Mouse (Mus musculus) stomach, embryonic 15.5 days (tissue): Measurements from ENCODE around the gene Dgkz. TPM values are rescaled to one million over a fixed set of nuclear protein-coding genes. Genes with fewer than 3 reads are reported as not detected.

Source experiments
- ATAC-seq: fragments of 200-750 bp; cut with Nextera tagmentation; 2 replicates; pipeline ENCODE4 v1.8.0; 2017; ENCODE audit warnings: low read depth, moderate number of reproducible peaks, moderate TSS enrichment; ENCODE audit not compliant: insufficient read depth, low FRiP score
- H3K27ac ChIP-seq: fragments of 300-500 bp; sonication (generic); 2 replicates; pipeline ENCODE4 v1.5.1; 2015; ENCODE audit warnings: mild to moderate bottlenecking, inconsistent platforms
- H3K27me3 ChIP-seq: fragments of 300-500 bp; sonication (generic); replicated peaks from 2 replicates; pipeline ENCODE4 v1.6.1; 2015; ENCODE audit warnings: inconsistent platforms
- H3K36me3 ChIP-seq: fragments of 300-500 bp; sonication (generic); 2 replicates; pipeline ENCODE4 v1.6.1; 2015; ENCODE audit warnings: inconsistent platforms
- H3K4me1 ChIP-seq: fragments of 300-500 bp; sonication (generic); 2 replicates; pipeline ENCODE4 v1.6.1; 2015; ENCODE audit warnings: inconsistent platforms
- H3K4me2 ChIP-seq: fragments of 300-500 bp; sonication (generic); 2 replicates; pipeline ENCODE4 v1.6.1; 2015; ENCODE audit warnings: mild to moderate bottlenecking, inconsistent platforms
- H3K4me3 ChIP-seq: fragments of 300-500 bp; sonication (generic); replicated peaks from 2 replicates; pipeline ENCODE4 v1.5.1; 2015; ENCODE audit warnings: inconsistent platforms
- H3K9ac ChIP-seq: fragments of 300-500 bp; sonication (generic); 2 replicates; pipeline ENCODE4 v1.6.1; 2015; ENCODE audit warnings: inconsistent platforms
- H3K9me3 ChIP-seq: fragments of 300-500 bp; sonication (generic); 2 replicates; pipeline ENCODE4 v1.6.1; 2016; ENCODE audit warnings: inconsistent platforms
- WGBS: fragments of 180-500 bp; shearing (Covaris S2); methylation state at CpG from one replicate; pipeline ENCODE4 v1.1.7; 2015; 5-methylcytosine and 5-hydroxymethylcytosine counted together
- polyA plus RNA-seq: library from polyadenylated mRNA; unstranded; fragments of >200 nt; fragmentation: Nextera tagmentation; extraction: Ambion mirVana; gene quantifications from 2 replicates; pipeline ENCODE4 v1.2.1, GENCODE M21; 2015

Dgkz gene
- polyA plus RNA-seq, 1 experiment from 2014 or later, result 50.9 TPM

DNA sequence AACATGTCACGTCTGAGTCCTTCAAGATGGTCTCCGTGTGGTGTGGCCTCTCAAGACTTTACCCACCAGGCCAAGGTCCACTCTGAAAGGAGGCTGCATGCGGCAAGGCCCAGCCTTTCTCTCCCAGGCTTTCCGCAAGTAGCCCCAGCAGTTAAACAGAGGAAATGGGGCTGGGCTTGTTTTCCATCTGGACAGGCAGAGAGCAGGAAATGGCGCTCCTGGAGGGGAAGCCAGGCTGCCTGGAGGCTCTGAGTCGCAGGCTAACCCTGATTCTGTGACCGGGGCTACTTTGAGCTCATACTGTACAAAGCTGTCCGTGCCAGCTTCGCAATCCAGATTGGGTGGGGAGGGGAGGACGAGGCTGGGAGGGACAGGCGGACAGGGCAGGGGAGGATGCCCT is 7.7 kb downstream of the Dgkz start:
- Histone ChIP-seq H3K4me1 (peaks cover 25% of the 10 kb centered on the region), H3K4me3 (no peak overlapping the region), H3K9ac (no peak overlapping the region), H3K36me3 (no peaks in the 10 kb centered on the region), H3K9me3 (no peaks in the 10 kb centered on the region), H3K27me3 (no peaks in the 10 kb centered on the region), H3K4me2 (no peak overlapping the region), H3K27ac (peak overlapping the region; percentile 51)
- no peak for ATAC-seq
- WGBS, result 47% methylated on average over 11 of the region's 11 CpGs

DNA sequence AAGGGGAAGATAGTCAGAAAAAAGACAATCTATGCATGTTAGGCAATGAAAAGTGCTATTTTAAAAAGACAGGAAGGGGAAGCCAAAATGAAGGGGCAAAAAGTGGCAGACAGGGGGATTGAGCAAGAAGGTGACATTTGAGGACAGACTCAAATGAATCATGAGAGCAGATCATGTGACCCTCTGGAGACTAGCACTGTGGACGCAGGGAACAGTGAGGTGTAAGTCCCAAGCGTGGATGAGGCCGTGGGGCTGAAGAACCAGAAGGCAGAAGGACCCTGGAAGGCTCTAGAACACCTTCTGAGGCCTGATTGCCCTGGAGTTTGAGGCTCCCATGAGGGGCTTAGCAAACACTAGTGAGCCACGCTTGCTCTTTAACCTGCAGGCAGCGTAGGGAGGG is 9.3 kb downstream of the Dgkz start:
- H3K9ac ChIP-seq, result no peak overlapping the region
- H3K4me3 ChIP-seq, result no peak overlapping the region
- peaks cover 21% of the 10 kb centered on the region for H3K4me1 ChIP-seq
- no peaks in the 10 kb centered on the region for H3K9me3 ChIP-seq
- no peaks in the 10 kb centered on the region for H3K36me3 ChIP-seq
- no peak overlapping the region for H3K4me2 ChIP-seq
- no peak overlapping the region for H3K27ac ChIP-seq
- WGBS, result 81% methylated on average over 5 of the region's 5 CpGs
- H3K27me3 ChIP-seq, result no peaks in the 10 kb centered on the region
- no peak for ATAC-seq

DNA sequence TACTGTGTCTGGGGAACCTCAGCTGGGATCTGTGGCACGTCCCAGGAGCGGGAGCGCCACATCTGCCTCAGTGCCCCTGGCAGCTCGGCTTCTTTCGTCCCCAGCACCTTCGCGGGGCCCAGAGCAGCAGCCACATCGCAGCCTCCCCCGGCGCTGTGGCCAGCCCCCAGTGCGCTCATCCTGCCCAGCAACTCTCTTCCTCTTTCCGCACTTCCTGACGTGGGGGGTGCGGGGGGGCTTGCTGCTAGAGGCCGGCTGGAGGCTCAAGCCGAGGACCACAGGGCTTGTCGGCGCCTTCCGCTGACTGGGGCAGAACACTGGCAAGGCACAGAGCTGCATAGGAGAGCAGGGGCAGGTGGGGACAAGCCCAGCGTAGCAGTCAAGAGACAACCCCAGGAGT is 10.2 kb downstream of the Dgkz start:
- H3K27me3 ChIP-seq, result no peaks in the 10 kb centered on the region
- H3K27ac ChIP-seq, result peak overlapping the region; percentile 81
- peaks cover 19% of the 10 kb centered on the region for H3K4me1 ChIP-seq
- ATAC-seq, result no peak
- H3K4me3 ChIP-seq, result peak overlapping the region; percentile 33
- H3K4me2 ChIP-seq, result peak overlapping the region; percentile 49
- WGBS, result 22% methylated on average over 20 of the region's 20 CpGs
- no peaks in the 10 kb centered on the region for H3K9me3 ChIP-seq
- peak overlapping the region; percentile 16; the same call in 1 of the 2 replicates for H3K9ac ChIP-seq
- H3K36me3 ChIP-seq, result no peaks in the 10 kb centered on the region

GRCm38 (mm10) chr2:91964610-91965204 is 11.0 kb downstream of the Dgkz start:
- peak overlapping the region; percentile 81; the same call in 1 of the 2 replicates for H3K27ac ChIP-seq
- H3K9me3 ChIP-seq, result no peaks in the 10 kb centered on the region
- no peak for ATAC-seq
- no peaks in the 10 kb centered on the region for H3K27me3 ChIP-seq
- peak overlapping the region; percentile 16; the same call in 1 of the 2 replicates for H3K9ac ChIP-seq
- no peaks in the 10 kb centered on the region for H3K36me3 ChIP-seq
- H3K4me2 ChIP-seq, result peak overlapping the region; percentile 49
- peak overlapping the region; percentile 33 for H3K4me3 ChIP-seq
- 57% methylated on average over 3 of the region's 3 CpGs for WGBS
- peaks cover 24% of the 10 kb centered on the region for H3K4me1 ChIP-seq

DNA sequence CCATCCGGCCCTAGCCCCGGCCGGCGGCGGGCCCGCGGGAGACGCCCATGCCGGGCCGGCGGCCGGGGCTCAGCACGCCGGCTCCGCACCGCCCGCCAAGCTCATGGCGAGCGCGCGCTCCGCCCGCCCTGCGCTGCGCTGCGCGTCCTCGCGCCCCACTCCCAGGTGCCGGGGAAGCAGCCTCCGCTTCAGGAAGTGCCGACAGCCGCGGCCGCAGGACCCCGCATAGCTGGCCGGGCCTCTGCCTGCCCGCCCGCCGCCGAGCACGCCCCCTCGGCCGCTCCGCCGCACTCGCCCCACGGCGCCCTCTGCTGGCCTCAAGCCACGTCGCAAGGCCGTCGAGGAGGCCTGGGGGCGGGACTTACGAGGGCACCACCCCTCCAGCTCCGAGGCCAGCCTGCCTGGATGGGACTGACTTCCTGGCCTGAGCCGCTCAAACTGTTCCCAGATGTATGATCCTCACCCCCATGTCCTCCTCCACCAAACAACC is 12.2 kb downstream of the Dgkz start:
- H3K9me3 ChIP-seq, result no peaks in the 10 kb centered on the region
- peak overlapping the region; percentile 73 for H3K4me2 ChIP-seq
- H3K36me3 ChIP-seq, result no peaks in the 10 kb centered on the region
- peak; percentile 93 for ATAC-seq
- under 1% methylated on average over 56 of the region's 57 CpGs for WGBS
- H3K9ac ChIP-seq, result peak overlapping the region; percentile 77
- no peaks in the 10 kb centered on the region for H3K27me3 ChIP-seq
- H3K4me3 ChIP-seq, result peak overlapping the region; percentile 81
- H3K27ac ChIP-seq, result peak overlapping the region; percentile 80
- H3K4me1 ChIP-seq, result peaks cover 36% of the 10 kb centered on the region

DNA sequence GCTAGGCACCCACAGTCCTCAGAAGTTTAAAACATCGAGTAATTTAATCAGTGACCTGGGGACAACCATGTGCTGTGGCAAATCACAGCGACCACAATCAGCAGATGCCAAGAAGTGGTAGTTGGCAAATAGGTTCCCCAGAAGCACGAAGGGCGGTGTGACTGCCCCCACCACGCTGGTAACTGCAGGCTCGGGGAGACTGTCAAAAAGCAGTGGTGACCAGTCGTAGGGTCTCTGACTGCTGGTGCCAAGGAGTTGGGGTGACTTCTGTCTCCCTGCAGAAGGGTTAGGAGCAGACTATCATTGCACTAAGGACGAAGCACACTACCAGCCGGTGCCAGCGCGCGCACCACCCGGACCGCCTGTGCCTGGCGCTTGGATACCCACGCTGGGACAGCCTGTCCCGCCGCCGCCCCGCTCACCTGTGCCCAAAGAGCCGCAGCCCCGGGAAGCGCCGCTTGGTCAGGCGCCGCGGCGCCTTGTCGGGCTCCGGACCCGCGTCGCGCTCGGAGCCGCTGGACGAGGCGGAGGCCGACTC is 12.7 kb downstream of the Dgkz start:
- H3K4me2 ChIP-seq, result peak overlapping the region; percentile 73
- peaks cover 38% of the 10 kb centered on the region for H3K4me1 ChIP-seq
- ATAC-seq, result peak; percentile 2; the same call in 1 of the 2 replicates
- peak overlapping the region; percentile 77 for H3K9ac ChIP-seq
- no peaks in the 10 kb centered on the region for H3K9me3 ChIP-seq
- H3K27ac ChIP-seq, result peak overlapping the region; percentile 80
- WGBS, result under 1% methylated on average over 35 of the region's 39 CpGs
- peak overlapping the region; percentile 81 for H3K4me3 ChIP-seq
- H3K36me3 ChIP-seq, result no peaks in the 10 kb centered on the region
- H3K27me3 ChIP-seq, result no peaks in the 10 kb centered on the region

DNA sequence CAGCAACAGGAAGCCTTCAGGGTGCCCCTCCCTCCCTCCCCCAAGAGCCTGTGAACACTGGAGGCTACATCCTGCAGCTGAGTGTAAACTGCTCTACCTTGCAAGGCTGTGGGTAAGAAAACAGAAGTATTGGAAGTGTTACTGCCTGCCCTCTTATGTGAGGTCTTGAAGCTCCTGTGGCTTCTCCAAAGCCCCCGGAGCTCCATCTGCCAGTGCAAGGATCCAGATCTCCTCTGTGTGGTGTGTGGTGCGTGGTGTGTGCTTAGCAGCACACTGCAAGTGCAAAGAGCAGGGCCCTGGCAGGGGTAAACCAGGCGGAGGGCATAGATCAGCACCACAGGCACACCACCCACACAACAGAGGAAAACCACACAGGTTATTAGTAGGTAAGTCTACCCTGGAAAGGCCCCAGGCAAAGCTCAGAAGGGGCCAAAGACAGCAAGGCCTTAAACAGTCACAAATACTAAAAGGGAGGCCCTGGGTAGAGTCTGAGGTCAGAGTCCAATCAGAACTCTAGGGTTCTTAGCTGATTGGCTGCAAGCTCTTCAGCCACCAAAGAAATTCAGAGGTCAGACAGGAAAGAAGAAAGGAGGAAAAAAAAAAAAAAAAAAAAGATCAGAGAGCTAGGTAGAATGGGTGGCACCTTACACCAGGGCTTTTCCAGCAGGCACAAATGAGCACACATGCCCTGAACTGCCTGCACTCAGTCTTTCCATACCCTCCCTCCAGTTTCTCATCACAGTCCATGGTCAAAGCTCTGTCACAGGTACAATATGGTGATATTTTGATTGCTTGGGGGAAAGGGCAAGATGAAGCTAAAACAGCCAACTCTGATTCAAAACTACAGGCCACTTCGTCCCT is 13.5 kb downstream of the Dgkz start:
- Histone ChIP-seq H3K9me3 (no peaks in the 10 kb centered on the region), H3K4me2 (peak overlapping the region; percentile 73), H3K9ac (0 out of 2 replicates have a peak overlapping the region, but pooled peaks have one; percentile 6), H3K36me3 (no peaks in the 10 kb centered on the region), H3K4me3 (peak overlapping the region; percentile 81), H3K4me1 (peaks cover 46% of the 10 kb centered on the region), H3K27me3 (no peaks in the 10 kb centered on the region), H3K27ac (peak overlapping the region; percentile 82)
- WGBS, result 41% methylated on average over 4 of the region's 4 CpGs
- no peak for ATAC-seq

- 88% methylated on average over 5 of the region's 5 CpGs for WGBS
- Histone ChIP-seq H3K27me3 (no peaks in the 10 kb centered on the region), H3K4me3 (no peak overlapping the region), H3K36me3 (no peaks in the 10 kb centered on the region), H3K9ac (no peak overlapping the region), H3K4me1 (peaks cover 55% of the 10 kb centered on the region), H3K9me3 (no peaks in the 10 kb centered on the region), H3K27ac (no peak overlapping the region), H3K4me2 (no peak overlapping the region)
- no peak for ATAC-seq
Measured at GRCm38 (mm10) chr2:91960459-91960858, 15.2 kb downstream of the Dgkz start.

DNA sequence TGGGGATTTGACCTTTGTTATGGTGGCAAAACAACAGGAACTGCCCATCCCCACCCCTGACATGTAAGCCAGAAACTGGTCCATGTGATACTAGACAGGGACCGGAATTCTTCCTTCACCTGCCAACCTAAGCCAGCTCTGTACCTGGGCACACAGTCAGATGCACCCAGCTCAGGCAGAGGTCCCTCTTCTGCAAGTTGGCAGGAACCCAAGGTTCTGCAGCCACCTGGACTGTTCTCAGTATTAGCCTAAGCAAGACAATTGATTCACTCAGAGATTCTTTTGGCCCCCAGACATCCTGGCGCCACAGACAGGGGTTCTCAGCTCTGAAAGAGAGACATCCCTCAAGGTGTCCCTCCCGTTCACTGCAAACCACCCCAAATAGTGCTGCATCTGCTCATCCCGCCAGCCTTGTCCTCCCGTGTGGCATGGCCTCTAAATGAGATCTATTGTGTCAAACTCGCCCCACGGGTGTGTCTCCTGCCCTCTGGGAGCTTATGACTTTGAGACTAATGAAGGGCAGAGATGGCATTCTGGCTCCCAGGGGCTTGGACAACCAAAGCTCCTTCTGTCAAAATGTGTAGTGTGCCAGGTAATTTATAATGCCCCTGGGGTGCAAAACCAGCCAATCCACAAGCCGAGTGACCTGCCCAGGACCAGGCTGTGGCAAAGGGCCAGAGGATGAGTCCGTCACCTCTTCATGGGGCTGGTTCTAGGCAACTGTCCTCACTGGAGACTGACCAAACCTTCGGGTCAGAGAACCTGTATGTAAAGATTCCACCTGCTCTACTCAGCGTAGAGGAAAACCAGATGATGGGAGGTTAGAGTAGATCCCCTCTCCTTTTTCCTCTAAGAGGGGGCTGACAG is 15.9 kb downstream of the Dgkz start:
- no peak overlapping the region for H3K9ac ChIP-seq
- 75% methylated on average over 11 of the region's 11 CpGs for WGBS
- ATAC-seq, result no peak

DNA sequence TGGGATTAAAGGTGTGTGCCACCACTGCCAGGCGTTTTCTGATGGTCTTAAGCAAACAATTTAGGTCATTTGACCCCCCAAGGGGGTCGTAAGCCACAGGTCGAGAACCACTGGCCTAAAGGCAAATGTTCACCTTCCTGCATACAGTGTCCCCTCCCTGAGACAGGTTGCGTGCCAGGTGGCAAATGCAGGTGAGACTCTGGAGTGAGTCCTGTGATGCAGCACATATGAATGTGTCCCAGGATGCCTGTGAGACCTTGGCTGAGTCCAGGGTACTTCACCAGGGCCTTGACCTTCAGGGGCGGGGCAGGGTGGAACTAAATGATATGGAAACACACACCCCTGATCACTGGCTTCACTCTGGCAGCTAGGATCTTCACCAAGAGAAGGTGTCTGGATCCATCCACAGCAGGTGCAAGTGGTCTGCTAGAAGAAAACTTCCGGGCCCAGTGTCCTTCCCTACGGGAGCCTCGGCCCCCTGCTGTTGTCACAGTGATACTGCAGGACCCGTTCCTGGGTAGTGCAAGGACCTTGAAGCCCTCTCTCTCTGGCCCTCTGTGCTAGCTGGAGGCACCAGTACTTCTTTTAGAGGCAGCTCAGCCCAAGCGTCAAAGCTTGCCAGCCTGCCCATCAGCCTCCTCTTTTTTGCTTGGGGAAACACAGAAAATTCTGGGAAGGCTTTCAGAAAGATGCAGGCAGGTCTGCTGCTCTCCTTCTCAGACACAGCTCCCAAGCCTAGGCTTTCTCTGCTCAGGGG is 16.8 kb downstream of the Dgkz start:
- no peak overlapping the region for H3K4me2 ChIP-seq
- H3K4me1 ChIP-seq, result peaks cover 65% of the 10 kb centered on the region
- WGBS, result 43% methylated on average over 10 of the region's 10 CpGs
- no peaks in the 10 kb centered on the region for H3K9me3 ChIP-seq
- H3K9ac ChIP-seq, result no peak overlapping the region
- 0 out of 2 replicates have a peak overlapping the region, but pooled peaks have one; percentile 18 for H3K27ac ChIP-seq
- no peak overlapping the region for H3K4me3 ChIP-seq
- no peak for ATAC-seq
- no peaks in the 10 kb centered on the region for H3K36me3 ChIP-seq
- H3K27me3 ChIP-seq, result no peaks in the 10 kb centered on the region

More for the DNA sequence above, 15.9 kb downstream of the Dgkz start:
- H3K4me2 ChIP-seq, result no peak overlapping the region
- H3K36me3 ChIP-seq, result no peaks in the 10 kb centered on the region
- H3K27ac ChIP-seq, result 0 out of 2 replicates have a peak overlapping the region, but pooled peaks have one; percentile 18
- peaks cover 57% of the 10 kb centered on the region for H3K4me1 ChIP-seq
- H3K4me3 ChIP-seq, result no peak overlapping the region
- H3K27me3 ChIP-seq, result no peaks in the 10 kb centered on the region
- H3K9me3 ChIP-seq, result no peaks in the 10 kb centered on the region

GRCm38 (mm10) chr2:91958049-91958448 is 17.6 kb downstream of the Dgkz start:
- no peak overlapping the region for H3K4me3 ChIP-seq
- no peaks in the 10 kb centered on the region for H3K27me3 ChIP-seq
- H3K9ac ChIP-seq, result no peak overlapping the region
- H3K36me3 ChIP-seq, result no peaks in the 10 kb centered on the region
- H3K4me2 ChIP-seq, result no peak overlapping the region
- ATAC-seq, result no peak
- H3K27ac ChIP-seq, result no peak overlapping the region
- no peaks in the 10 kb centered on the region for H3K9me3 ChIP-seq
- 76% methylated on average over 8 of the region's 8 CpGs for WGBS
- H3K4me1 ChIP-seq, result peaks cover 70% of the 10 kb centered on the region
